Mouse (Mus musculus) CH12.LX (cell line): ENCODE measurements around the gene Zc3h8. TPM values are rescaled to one million over a fixed set of nuclear protein-coding genes. Genes with fewer than 3 reads are reported as not detected.

Source experiments
- DNase-seq: peaks from one replicate; pipeline ENCODE4 v3.0.0-alpha.2; 2013; ENCODE audit errors: extremely low read depth
- H3K27ac ChIP-seq: 2 replicates; pipeline ENCODE4 v1.5.1; 2012; ENCODE audit warnings: low read depth, mild to moderate bottlenecking, control low read depth, moderate library complexity; ENCODE audit not compliant: insufficient read depth
- H3K27me3 ChIP-seq: replicated peaks from 2 replicates; pipeline ENCODE3; 2012; ENCODE audit warnings: inconsistent platforms
- H3K36me3 ChIP-seq, 2 experiments: replicated peaks in 1 of 2; 2 replicates each; pipeline versions ENCODE3 to v1.6.1; 2012; ENCODE audit warnings: inconsistent platforms in 1 of 2, low read length in 1 of 2, mild to moderate bottlenecking in 1 of 2, mixed read lengths in 1 of 2, moderate library complexity in 1 of 2; ENCODE audit not compliant: control insufficient read depth in 1 of 2, insufficient read depth in 1 of 2
- H3K4me1 ChIP-seq, 2 experiments: 2 replicates each; pipeline ENCODE4 v1.6.1; 2012; ENCODE audit warnings: inconsistent platforms in 1 of 2, moderate library complexity in 1 of 2; ENCODE audit not compliant: insufficient read depth in 2 of 2, control insufficient read depth in 1 of 2
- H3K4me2 ChIP-seq: 2 replicates; pipeline ENCODE4 v1.6.1; 2012; ENCODE audit warnings: low read depth, mild to moderate bottlenecking, control low read depth; ENCODE audit not compliant: poor library complexity, insufficient read depth, severe bottlenecking
- H3K4me3 ChIP-seq, 3 experiments: fragments of 150-350 bp in 1 of 3; sonication (generic) in 1 of 3; replicated peaks in 1 of 3; 2 replicates each; pipeline versions ENCODE3 to v1.5.1; 2011 to 2012; ENCODE audit warnings: low read depth in 2 of 3, low read length in 2 of 3, mild to moderate bottlenecking in 2 of 3, moderate library complexity in 2 of 3, control low read depth in 1 of 3, improper control_type of control experiment in 1 of 3, inconsistent platforms in 1 of 3, mixed read lengths in 1 of 3; ENCODE audit not compliant: poor library complexity in 1 of 3
- H3K79me2 ChIP-seq: replicated peaks from 2 replicates; pipeline ENCODE4 v1.6.1; 2012; ENCODE audit warnings: mild to moderate bottlenecking, moderate library complexity; ENCODE audit not compliant: control insufficient read depth, poor library complexity, insufficient read depth, severe bottlenecking; ENCODE audit errors: extremely low read depth
- H3K9ac ChIP-seq: 2 replicates; pipeline ENCODE4 v1.6.1; 2012; ENCODE audit warnings: low read depth, mild to moderate bottlenecking, control low read depth, moderate library complexity; ENCODE audit not compliant: insufficient read depth
- H3K9me3 ChIP-seq: replicated peaks from 2 replicates; pipeline ENCODE3; 2012; ENCODE audit warnings: low read length, inconsistent platforms, mixed read lengths
- BHLHE40 ChIP-seq: IDR thresholded peaks from 2 replicates; pipeline ENCODE4 v1.6.1; 2011; ENCODE audit warnings: mild to moderate bottlenecking, low read depth, low read length, improper control_type of control experiment
- CHD1 ChIP-seq: IDR thresholded peaks from 2 replicates; pipeline ENCODE4 v1.6.1; 2012; ENCODE audit warnings: low read depth, low read length, improper control_type of control experiment, inconsistent platforms
- CHD2 ChIP-seq: IDR thresholded peaks from 2 replicates; pipeline ENCODE4 v1.6.1; 2011; ENCODE audit warnings: low read length, improper control_type of control experiment
- EP300 ChIP-seq: IDR thresholded peaks from 2 replicates; pipeline ENCODE4 v1.6.1; 2011; ENCODE audit warnings: low read length, improper control_type of control experiment
- ETS1 ChIP-seq: conservative IDR thresholded peaks from 2 replicates; pipeline ENCODE4 v1.6.1; 2012; ENCODE audit warnings: low read depth, mild to moderate bottlenecking, inconsistent platforms, low read length, improper control_type of control experiment, moderate library complexity
- HCFC1 ChIP-seq: IDR thresholded peaks from 2 replicates; pipeline ENCODE4 v1.6.1; 2012; ENCODE audit warnings: low read depth, mild to moderate bottlenecking, inconsistent platforms, low read length, improper control_type of control experiment
- IRF4 ChIP-seq: IDR thresholded peaks from 2 replicates; pipeline ENCODE4 v1.6.1; 2014; ENCODE audit warnings: low read depth, mild to moderate bottlenecking, inconsistent platforms, low read length, improper control_type of control experiment
- JUN ChIP-seq: IDR thresholded peaks from 2 replicates; pipeline ENCODE4 v1.6.1; 2011; ENCODE audit warnings: low read depth, mild to moderate bottlenecking, low read length, improper control_type of control experiment, moderate library complexity; ENCODE audit not compliant: insufficient read depth
- JUND ChIP-seq: conservative IDR thresholded peaks from 2 replicates; pipeline ENCODE4 v1.6.1; 2011; ENCODE audit warnings: low read depth, low read length, improper control_type of control experiment
- MAFK ChIP-seq: IDR thresholded peaks from 2 replicates; pipeline ENCODE4 v1.6.1; 2011; ENCODE audit warnings: low read length, improper control_type of control experiment; ENCODE audit not compliant: insufficient replicate concordance
- MAX ChIP-seq: IDR thresholded peaks from 2 replicates; pipeline ENCODE4 v1.6.1; 2011; ENCODE audit warnings: low read length, improper control_type of control experiment
- MEF2A ChIP-seq: IDR thresholded peaks from 2 replicates; pipeline ENCODE4 v1.6.1; 2014; ENCODE audit warnings: low read depth, mild to moderate bottlenecking, inconsistent platforms, low read length, improper control_type of control experiment, borderline replicate concordance
- MXI1 ChIP-seq: IDR thresholded peaks from 2 replicates; pipeline ENCODE4 v1.6.1; 2011; ENCODE audit warnings: mild to moderate bottlenecking, low read depth, low read length, improper control_type of control experiment
- NELFE ChIP-seq: IDR thresholded peaks from 2 replicates; pipeline ENCODE4 v1.6.1; 2011; ENCODE audit warnings: low read depth, low read length, improper control_type of control experiment
- NRF1 ChIP-seq: IDR thresholded peaks from 2 replicates; pipeline ENCODE4 v1.6.1; 2014; ENCODE audit warnings: low read depth, mild to moderate bottlenecking, inconsistent platforms, low read length, improper control_type of control experiment, moderate library complexity
- POLR2AphosphoS2 ChIP-seq: IDR thresholded peaks from 2 replicates; pipeline ENCODE4 v1.6.1; 2011; ENCODE audit warnings: low read depth, low read length, improper control_type of control experiment
- RCOR1 ChIP-seq: conservative IDR thresholded peaks from 2 replicates; pipeline ENCODE4 v1.6.1; 2012; ENCODE audit warnings: low read depth, mild to moderate bottlenecking, inconsistent platforms, low read length, improper control_type of control experiment
- SIN3A ChIP-seq: IDR thresholded peaks from 2 replicates; pipeline ENCODE4 v1.6.1; 2012; ENCODE audit warnings: low read length, improper control_type of control experiment, inconsistent platforms
- TBP ChIP-seq: conservative IDR thresholded peaks from 2 replicates; pipeline ENCODE4 v1.6.1; 2011; ENCODE audit warnings: low read depth, low read length, improper control_type of control experiment
- TCF12 ChIP-seq: IDR thresholded peaks from 2 replicates; pipeline ENCODE4 v1.6.1; 2014; ENCODE audit warnings: low read depth, mild to moderate bottlenecking, inconsistent platforms, low read length, improper control_type of control experiment
- UBTF ChIP-seq: IDR thresholded peaks from 2 replicates; pipeline ENCODE4 v1.6.1; 2012; ENCODE audit warnings: low read depth, mild to moderate bottlenecking, inconsistent platforms, low read length, improper control_type of control experiment, moderate library complexity
- USF1 ChIP-seq: IDR thresholded peaks from 2 replicates; pipeline ENCODE4 v1.6.1; 2014; ENCODE audit warnings: low read depth, mild to moderate bottlenecking, inconsistent platforms, low read length, improper control_type of control experiment
- USF2 ChIP-seq: conservative IDR thresholded peaks from 2 replicates; pipeline ENCODE4 v1.6.1; 2011; ENCODE audit warnings: low read depth, low read length, improper control_type of control experiment
- ZC3H11A ChIP-seq: IDR thresholded peaks from 2 replicates; pipeline ENCODE4 v1.6.1; 2012; ENCODE audit warnings: low read depth, mild to moderate bottlenecking, inconsistent platforms, low read length, improper control_type of control experiment
- ZKSCAN1 ChIP-seq: IDR thresholded peaks from 2 replicates; pipeline ENCODE4 v1.6.1; 2012; ENCODE audit warnings: low read depth, inconsistent platforms, low read length, improper control_type of control experiment, borderline replicate concordance
- ZMIZ1 ChIP-seq: IDR thresholded peaks from 2 replicates; pipeline ENCODE4 v1.6.1; 2012; ENCODE audit warnings: low read depth, mild to moderate bottlenecking, inconsistent platforms, low read length, improper control_type of control experiment
- ZNF384 ChIP-seq: IDR thresholded peaks from 2 replicates; pipeline ENCODE4 v1.6.1; 2012; ENCODE audit warnings: low read depth, low read length, improper control_type of control experiment, inconsistent platforms
- dilution Hi-C: fragments of 300-500 bp; cut with MboI; formaldehyde crosslinking; loops from 2 replicates; pipeline ENCODE4 v1.14.3; 2020; ENCODE audit warnings: low sequenced_read_pairs; ENCODE audit not compliant: extremely low pct_unique_long_range_greater_than_20kb, extremely low pct_ligation_motif_present
- in situ Hi-C: fragments of 300-500 bp; cut with MboI; formaldehyde crosslinking; loops from 3 replicates; pipeline ENCODE4 v1.14.3; 2019; ENCODE audit warnings: low sequenced_read_pairs, low pct_ligation_motif_present, low pct_unique_long_range_greater_than_20kb, mixed read lengths
- polyA plus RNA-seq: library from polyadenylated mRNA; unstranded; fragments of >175 nt; gene quantifications from 2 replicates; pipeline ENCODE4 v1.2.1, GENCODE M21; 2012; ENCODE audit warnings: low read depth; ENCODE audit not compliant: insufficient read length
- total RNA-seq, 2 experiments: library from RNA; depleted of rRNA; stranded (reverse); fragments of 300-350 nt in 1 of 2; fragments of >200 nt in 1 of 2; gene quantifications; 2 replicates each; pipeline ENCODE4 v1.2.3; 2012 to 2014

Zc3h8 gene
- total and polyA plus RNA-seq, 3 experiments = 8.1 to 15.2 (median 11.7) TPM

GRCm38 (mm10) chr2:128902843-128903242, 41.0 kb downstream of the Zc3h8 start:
- H3K4me3 ChIP-seq = no peak overlapping the region
- in situ Hi-C loops (no loop called here), dilution Hi-C loops (no loop called here)
- H3K36me3 ChIP-seq = no peaks in the 10 kb centered on the region
- H3K4me2 ChIP-seq = no peak overlapping the region
- H3K4me1 ChIP-seq = no peaks in the 10 kb centered on the region
- H3K9me3 ChIP-seq = peaks cover 12% of the 10 kb centered on the region
- TF ChIP-seq NELFE (no peak), NRF1 (no peak), POLR2AphosphoS2 (no peak), ZKSCAN1 (no peak), ETS1 (peak; percentile 32), EP300 (no peak), JUN (no peak), BHLHE40 (peak; percentile 52), IRF4 (0 out of 2 replicates have a peak, but pooled peaks have one; percentile 14), SIN3A (no peak), USF2 (no peak), USF1 (no peak), MEF2A (no peak), HCFC1 (no peak), MAX (no peak), MXI1 (no peak), RCOR1 (no peak), ZC3H11A (no peak), CHD2 (no peak), JUND (no peak), UBTF (no peak), ZMIZ1 (no peak), TBP (no peak), CHD1 (no peak), TCF12 (no peak), ZNF384 (no peak), MAFK (no peak)
- H3K27ac ChIP-seq = no peak overlapping the region
- no peaks in the 10 kb centered on the region for H3K27me3 ChIP-seq
- H3K79me2 ChIP-seq = no peaks in the 10 kb centered on the region
- peak; percentile 33 for DNase-seq
- H3K9ac ChIP-seq = no peak overlapping the region
